Mouse (Mus musculus) myocyte (in vitro differentiated cells): ENCODE data around the gene BC049715. TPM values are rescaled to one million over a fixed set of nuclear protein-coding genes. Genes with fewer than 3 reads are reported as not detected.
A peak's percentile ranks its signal among the peaks of the same experiment; 100 is the strongest.

Experiments
- H3K27me3 ChIP-seq: one replicate; pipeline ENCODE4 v1.6.1; 2011; ENCODE audit not compliant: control insufficient read depth, insufficient read depth, insufficient read length
- H3K36me3 ChIP-seq: one replicate; pipeline ENCODE4 v1.6.1; 2011; ENCODE audit not compliant: control insufficient read depth, insufficient read depth
- H3K4me2 ChIP-seq: one replicate; pipeline ENCODE4 v1.6.1; 2011; ENCODE audit warnings: low read depth, control low read depth
- H3K4me3 ChIP-seq: one replicate; pipeline ENCODE4 v1.5.1; 2011; ENCODE audit warnings: mild to moderate bottlenecking, control low read depth, moderate library complexity
- H3K79me2 ChIP-seq: one replicate; pipeline ENCODE4 v1.6.1; 2011; ENCODE audit not compliant: control insufficient read depth, insufficient read depth
- H3ac ChIP-seq: one replicate; pipeline ENCODE4 v1.6.1; 2011; ENCODE audit not compliant: control insufficient read depth, insufficient read length
- CEBPB ChIP-seq: IDR thresholded peaks from 2 replicates; pipeline ENCODE4 v1.6.1; 2011; ENCODE audit warnings: mild to moderate bottlenecking, moderate library complexity; ENCODE audit not compliant: poor library complexity, insufficient read depth, severe bottlenecking
- E2F4 ChIP-seq: IDR thresholded peaks from one replicate; pipeline ENCODE4 v1.6.1; 2011; ENCODE audit warnings: mild to moderate bottlenecking, control low read depth, moderate library complexity; ENCODE audit not compliant: insufficient read depth
- MAX ChIP-seq: IDR thresholded peaks from one replicate; pipeline ENCODE4 v1.6.1; 2011; ENCODE audit warnings: low read depth, mild to moderate bottlenecking, control low read depth
- MYOD1 ChIP-seq, 3 experiments: IDR thresholded peaks; one replicate each; pipeline ENCODE4 v1.6.1; 2011; ENCODE audit warnings: control low read depth in 2 of 3, low read depth in 2 of 3, mild to moderate bottlenecking in 2 of 3, moderate library complexity in 1 of 3; ENCODE audit not compliant: insufficient read length in 2 of 3, control insufficient read depth in 1 of 3
- MYOG ChIP-seq, 3 experiments: IDR thresholded peaks; one replicate each; pipeline ENCODE4 v1.6.1; 2011; ENCODE audit warnings: control low read depth in 2 of 3, low read depth in 2 of 3, mild to moderate bottlenecking in 2 of 3; ENCODE audit not compliant: insufficient read length in 2 of 3, control insufficient read depth in 1 of 3, insufficient read depth in 1 of 3
- POLR2A ChIP-seq: IDR thresholded peaks from one replicate; pipeline ENCODE4 v1.6.1; 2011; ENCODE audit warnings: low read depth, mild to moderate bottlenecking, control low read depth, moderate library complexity; ENCODE audit not compliant: insufficient read length
- POLR2AphosphoS2 ChIP-seq: IDR thresholded peaks from one replicate; pipeline ENCODE4 v1.6.1; 2011; ENCODE audit warnings: low read depth, control low read depth; ENCODE audit not compliant: insufficient read length
- REST ChIP-seq: IDR thresholded peaks from one replicate; pipeline ENCODE4 v1.6.1; 2011; ENCODE audit warnings: mild to moderate bottlenecking, control low read depth, moderate library complexity; ENCODE audit not compliant: insufficient read depth, insufficient read length
- SRF ChIP-seq: IDR thresholded peaks from one replicate; pipeline ENCODE4 v1.6.1; 2011; ENCODE audit warnings: low read depth; ENCODE audit not compliant: control insufficient read depth, insufficient read length
- TCF12 ChIP-seq: IDR thresholded peaks from one replicate; pipeline ENCODE4 v1.6.1; 2011; ENCODE audit warnings: mild to moderate bottlenecking, control low read depth; ENCODE audit not compliant: poor library complexity, insufficient read depth, severe bottlenecking
- TCF3 ChIP-seq: IDR thresholded peaks from one replicate; pipeline ENCODE4 v1.6.1; 2011; ENCODE audit warnings: low read depth, control low read depth; ENCODE audit not compliant: insufficient read length
- USF1 ChIP-seq: IDR thresholded peaks from one replicate; pipeline ENCODE4 v1.6.1; 2011; ENCODE audit warnings: low read depth, mild to moderate bottlenecking, control low read depth, moderate library complexity
- polyA plus RNA-seq: library from polyadenylated mRNA; unstranded; fragments of >200 nt; fragmentation: generic; extraction: Trizol; gene quantifications from one replicate; pipeline ENCODE4 v1.2.1, GENCODE M21; 2012; ENCODE audit warnings: missing spikeins

BC049715 gene
- polyA plus RNA-seq, 1 experiment, result 0.10 TPM

GRCm38 (mm10) chr6:136800710-136801109 is 26.7 kb upstream of the BC049715 start:
- no peak for TF ChIP-seq MYOD1 (IDR thresholded peaks at IDR 0.05; ENCODE audit: control insufficient read depth in 1 of 3, insufficient read length in 2 of 3, low read depth in 2 of 3)
- no peak for TF ChIP-seq POLR2A
- no peak for TF ChIP-seq TCF3
- TF ChIP-seq E2F4, result no peak
- TF ChIP-seq REST, result no peak
- no peak for TF ChIP-seq MYOG (IDR thresholded peaks at IDR 0.05; ENCODE audit: control insufficient read depth in 1 of 3, insufficient read depth in 1 of 3, insufficient read length in 2 of 3, low read depth in 2 of 3)
- TF ChIP-seq TCF12, result no peak
- no peak for TF ChIP-seq MAX
- TF ChIP-seq POLR2AphosphoS2, result no peak
- no peak for TF ChIP-seq USF1
- TF ChIP-seq SRF, result no peak
- no peak for TF ChIP-seq CEBPB
- Histone ChIP-seq H3K36me3 (no peaks in the 10 kb centered on the region), H3K79me2 (no peaks in the 10 kb centered on the region), H3K27me3 (no peaks in the 10 kb centered on the region), H3K4me2 (no peak overlapping the region), H3ac (no peak overlapping the region), H3K4me3 (no peak overlapping the region)

- Histone ChIP-seq H3K27me3 (no peaks in the 10 kb centered on the region), H3ac (no peak overlapping the region)
Observed at GRCm38 (mm10) chr6:136801274-136801673, 26.2 kb upstream of the BC049715 start.

GRCm38 (mm10) chr6:136803093-136803738 is 24.2 kb upstream of the BC049715 start:
- TF ChIP-seq CEBPB (no peak), TCF12 (no peak), TCF3 (no peak), POLR2A (no peak), SRF (no peak), USF1 (no peak), REST (no peak), MAX (no peak), MYOD1 (IDR thresholded peaks at IDR 0.05; ENCODE audit: control insufficient read depth in 1 of 3, insufficient read length in 2 of 3, low read depth in 2 of 3) (no peak)
- H3K4me2 ChIP-seq, result peak overlapping the region; percentile 93
- H3K36me3 ChIP-seq, result no peaks in the 10 kb centered on the region
- H3K27me3 ChIP-seq, result no peaks in the 10 kb centered on the region
- no peaks in the 10 kb centered on the region for H3K79me2 ChIP-seq
- peak overlapping the region; percentile 53 for H3K4me3 ChIP-seq
- H3ac ChIP-seq, result peak overlapping the region; percentile 17

More at GRCm38 (mm10) chr6:136801274-136801673, 26.2 kb upstream of the BC049715 start:
- Histone ChIP-seq H3K79me2 (no peaks in the 10 kb centered on the region), H3K4me2 (no peak overlapping the region), H3K36me3 (no peaks in the 10 kb centered on the region), H3K4me3 (no peak overlapping the region)
- TF ChIP-seq USF1, result no peak
- TF ChIP-seq SRF, result no peak
- no peak for TF ChIP-seq TCF12
- no peak for TF ChIP-seq MYOG (IDR thresholded peaks at IDR 0.05; ENCODE audit: control insufficient read depth in 1 of 3, insufficient read depth in 1 of 3, insufficient read length in 2 of 3, low read depth in 2 of 3)
- TF ChIP-seq E2F4, result no peak
- no peak for TF ChIP-seq MYOD1 (IDR thresholded peaks at IDR 0.05; ENCODE audit: control insufficient read depth in 1 of 3, insufficient read length in 2 of 3, low read depth in 2 of 3)
- no peak for TF ChIP-seq REST
- TF ChIP-seq MAX, result no peak
- TF ChIP-seq CEBPB, result no peak
- TF ChIP-seq POLR2A, result no peak
- no peak for TF ChIP-seq TCF3
- no peak for TF ChIP-seq POLR2AphosphoS2

GRCm38 (mm10) chr6:136803739-136804633 is 23.4 kb upstream of the BC049715 start, which contains the start of gene Hist4h4:
Gene Hist4h4 (minus strand): TSS chr6:136804415.
- Histone ChIP-seq H3K4me2 (peak within 1 kb of the TSS; percentile 93), H3K4me3 (peak within 1 kb of the TSS; percentile 53), H3K79me2 (peaks cover 3% of the 10 kb centered on the region), H3ac (peak within 1 kb of the TSS; percentile 17), H3K36me3 (no peaks in the 10 kb centered on the region), H3K27me3 (no peaks in the 10 kb centered on the region)
- TF ChIP-seq POLR2A, result peak; percentile 97
- TF ChIP-seq REST, result peak; percentile 2
- peak; percentile 42 for TF ChIP-seq E2F4
- TF ChIP-seq CEBPB, result 0 out of 2 replicates have a peak, but pooled peaks have one; percentile 26
- no peak for TF ChIP-seq MAX
- TF ChIP-seq MYOD1 (IDR thresholded peaks at IDR 0.05; ENCODE audit: control insufficient read depth in 1 of 3, insufficient read length in 2 of 3, low read depth in 2 of 3), result no peak
- no peak for TF ChIP-seq TCF12
- no peak for TF ChIP-seq TCF3
- peak in 1 of 3 experiments; percentile 28 for TF ChIP-seq MYOG (IDR thresholded peaks at IDR 0.05; ENCODE audit: control insufficient read depth in 1 of 3, insufficient read depth in 1 of 3, insufficient read length in 2 of 3, low read depth in 2 of 3)
- no peak for TF ChIP-seq SRF
- TF ChIP-seq USF1, result no peak
- peak; percentile 100 for TF ChIP-seq POLR2AphosphoS2
